Mouse (Mus musculus): ENCODE measurements at regions not wholly inside any gene's neighbourhood (a gene's known extent, or its start where the extent isn't known, plus 50 kb on each side); places are given as distances from the start of the nearest gene placed in this dataset.

DNA sequence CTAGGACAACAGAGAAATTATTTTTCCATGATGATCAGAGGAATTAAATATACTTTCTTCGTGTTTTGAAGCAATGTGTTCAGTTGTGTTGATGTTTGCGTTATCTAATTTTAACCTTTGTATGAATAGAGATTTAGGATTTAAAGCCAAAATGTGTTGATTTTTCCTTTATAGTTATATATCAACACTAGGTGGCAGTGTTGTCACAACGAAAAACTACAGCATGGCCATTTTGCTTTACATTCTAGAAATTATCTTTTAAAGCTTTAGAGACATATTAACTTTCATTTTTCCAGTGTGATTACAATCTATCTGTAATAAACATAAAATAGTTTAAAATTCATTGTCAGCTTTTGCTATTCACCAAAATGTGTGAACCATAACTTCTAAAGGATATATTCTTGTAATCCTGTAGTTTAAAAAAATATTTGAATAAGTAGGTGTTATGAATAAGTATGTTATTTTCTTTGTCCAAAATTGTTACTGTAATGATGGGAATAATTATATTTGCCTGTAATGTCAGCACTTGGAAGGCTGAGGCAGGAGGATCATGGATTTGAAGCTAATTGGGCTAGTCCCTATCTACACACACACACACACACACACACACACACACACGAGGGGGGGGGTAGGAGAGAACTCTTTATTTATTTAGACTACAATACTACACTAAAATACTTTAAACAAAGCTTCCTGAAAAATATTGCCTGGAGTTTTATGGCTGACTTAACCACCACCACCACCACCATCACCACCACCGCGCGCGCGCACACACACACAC lies 95.2 kb upstream of the Defb41 start:
- Histone ChIP-seq H3K27ac (ENCODE audit: control insufficient read depth, low read depth, low read length) (no peak overlapping the region), H3K9ac (ENCODE audit: control insufficient read depth, low read depth, low read length, poor library complexity, severe bottlenecking) (no peak overlapping the region), H3K27me3 (ENCODE audit: control insufficient read depth in 1 of 2, insufficient read depth in 2 of 2, low read length in 2 of 2) (no peaks in the 10 kb centered on the region), H3K4me1 (ENCODE audit: control insufficient read depth in 1 of 2, insufficient read depth in 2 of 2, low read length in 2 of 2) (no peaks in the 10 kb centered on the region), H3K79me2 (ENCODE audit: control insufficient read depth, insufficient read depth, low read length, poor library complexity) (no peaks in the 10 kb centered on the region), H3K4me3 (ENCODE audit: control insufficient read depth in 1 of 2, insufficient read depth in 1 of 2, low read depth in 2 of 2, low read length in 2 of 2) (no peak overlapping the region), H3K36me3 (ENCODE audit: control insufficient read depth in 1 of 2, insufficient read depth in 2 of 2, low read length in 2 of 2) (no peaks in the 10 kb centered on the region), H3K9me3 (replicated peaks; ENCODE audit: insufficient read depth, low read length) (no peaks in the 10 kb centered on the region)
- peak; percentile 28 for DNase-seq (ENCODE audit: low read depth, low spot score)
- TF ChIP-seq CTCF (IDR thresholded peaks at IDR 0.05 in 2 of 3, conservative IDR thresholded peaks at IDR 0.05 in 1 of 3; ENCODE audit: control insufficient read depth in 1 of 3, insufficient read depth in 1 of 3, low read depth in 2 of 3, low read length in 3 of 3, poor library complexity in 1 of 3, severe bottlenecking in 1 of 3): peak in 2 of 3 experiments; percentile 11 to 65; a peak in 2 of 6 replicates
- TF ChIP-seq ZNF384 (IDR thresholded peaks at IDR 0.05; ENCODE audit: low read depth, low read length): no peak
- TF ChIP-seq ZC3H11A (IDR thresholded peaks at IDR 0.05; ENCODE audit: low read depth, low read length): peak; percentile 45
- peak; percentile 77 for TF ChIP-seq RAD21 (IDR thresholded peaks at IDR 0.05; ENCODE audit: low read depth, low read length)
- peak; percentile 61 for TF ChIP-seq SMC3 (IDR thresholded peaks at IDR 0.05; ENCODE audit: low read depth, low read length)

DNA sequence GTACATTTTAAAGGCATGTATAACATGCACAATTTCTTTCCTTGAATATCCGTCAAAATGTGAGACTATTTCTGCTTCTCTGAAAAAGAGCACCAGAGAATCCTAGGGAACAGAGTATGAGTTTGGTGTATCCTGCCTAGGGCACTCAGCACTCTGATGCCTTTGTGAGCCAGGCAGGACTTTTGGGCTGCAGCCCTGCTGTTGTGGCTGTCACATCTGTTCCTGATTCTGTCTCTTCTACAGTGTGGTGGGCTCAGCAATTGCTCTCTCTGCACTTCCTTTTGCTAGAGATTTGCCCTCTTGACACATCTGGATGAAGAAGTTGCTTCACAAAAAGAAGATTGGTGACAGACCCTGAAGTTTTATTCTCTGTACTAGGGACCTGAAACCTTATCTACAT lies 73.9 kb upstream of the Defb41 start:
- TF ChIP-seq NELFE (IDR thresholded peaks at IDR 0.05; ENCODE audit: low read depth, low read length) (no peak), RCOR1 (IDR thresholded peaks at IDR 0.05; ENCODE audit: low read depth, low read length) (no peak), RAD21 (IDR thresholded peaks at IDR 0.05; ENCODE audit: low read depth, low read length) (no peak), POLR2AphosphoS5 (IDR thresholded peaks at IDR 0.05; ENCODE audit: borderline replicate concordance, low read depth, low read length) (no peak), MXI1 (IDR thresholded peaks at IDR 0.05; ENCODE audit: low read depth, low read length) (no peak), EP300 (IDR thresholded peaks at IDR 0.05; ENCODE audit: low read depth in 1 of 2, low read length in 2 of 2) (no peak), CHD2 (IDR thresholded peaks at IDR 0.05; ENCODE audit: low read length) (no peak), MYC (IDR thresholded peaks at IDR 0.05; ENCODE audit: low read depth, low read length) (no peak), GABPA (IDR thresholded peaks at IDR 0.05; ENCODE audit: low read depth, low read length) (no peak), CTCF (IDR thresholded peaks at IDR 0.05 in 2 of 3, conservative IDR thresholded peaks at IDR 0.05 in 1 of 3; ENCODE audit: control insufficient read depth in 1 of 3, insufficient read depth in 1 of 3, low read depth in 2 of 3, low read length in 3 of 3, poor library complexity in 1 of 3, severe bottlenecking in 1 of 3) (no peak)
- DNase-seq (ENCODE audit: low read depth, low spot score): no peak
- H3K36me3 ChIP-seq (ENCODE audit: control insufficient read depth in 1 of 2, insufficient read depth in 2 of 2, low read length in 2 of 2): no peaks in the 10 kb centered on the region
- H3K9me3 ChIP-seq (replicated peaks; ENCODE audit: insufficient read depth, low read length): no peaks in the 10 kb centered on the region
- no peak overlapping the region for H3K9ac ChIP-seq (ENCODE audit: control insufficient read depth, low read depth, low read length, poor library complexity, severe bottlenecking)
- no peak overlapping the region for H3K27ac ChIP-seq (ENCODE audit: control insufficient read depth, low read depth, low read length)
- H3K4me3 ChIP-seq (ENCODE audit: control insufficient read depth in 1 of 2, insufficient read depth in 1 of 2, low read depth in 2 of 2, low read length in 2 of 2): no peak overlapping the region
- no peaks in the 10 kb centered on the region for H3K4me1 ChIP-seq (ENCODE audit: control insufficient read depth in 1 of 2, insufficient read depth in 2 of 2, low read length in 2 of 2)
- H3K27me3 ChIP-seq (ENCODE audit: control insufficient read depth in 1 of 2, insufficient read depth in 2 of 2, low read length in 2 of 2): no peaks in the 10 kb centered on the region
- no peaks in the 10 kb centered on the region for H3K79me2 ChIP-seq (ENCODE audit: control insufficient read depth, insufficient read depth, low read length, poor library complexity)
